Mouse (Mus musculus) midbrain, embryonic 13.5 days (tissue): ENCODE data around the gene Eif2d. TPM values are rescaled to one million over a fixed set of nuclear protein-coding genes. Genes with fewer than 3 reads are reported as not detected.
"Not testable (repeated sequence)": the region's sequence is repeated elsewhere in the genome, so short reads cannot be mapped to it uniquely, and the experiment has no call there.

Source experiments
- ATAC-seq: fragments of 200-750 bp; cut with Nextera tagmentation; 2 replicates; pipeline ENCODE4 v1.8.0; 2017; ENCODE audit warnings: mild to moderate bottlenecking, moderate TSS enrichment, moderate library complexity
- H3K27ac ChIP-seq: fragments of 300-500 bp; sonication (generic); 2 replicates; pipeline ENCODE4 v1.5.1; 2015; ENCODE audit warnings: inconsistent platforms, mild to moderate bottlenecking, moderate library complexity
- H3K27me3 ChIP-seq: fragments of 300-500 bp; sonication (generic); 2 replicates; pipeline ENCODE4 v1.6.1; 2015; ENCODE audit warnings: mild to moderate bottlenecking, inconsistent platforms
- H3K36me3 ChIP-seq: fragments of 300-500 bp; sonication (generic); 2 replicates; pipeline ENCODE4 v1.6.1; 2015; ENCODE audit warnings: mild to moderate bottlenecking, inconsistent platforms
- H3K4me1 ChIP-seq: fragments of 300-500 bp; sonication (generic); replicated peaks from 2 replicates; pipeline ENCODE4 v1.6.1; 2015; ENCODE audit warnings: inconsistent platforms
- H3K4me2 ChIP-seq: fragments of 300-500 bp; sonication (generic); replicated peaks from 2 replicates; pipeline ENCODE4 v1.6.1; 2015; ENCODE audit warnings: moderate library complexity, mild to moderate bottlenecking, inconsistent platforms
- H3K4me3 ChIP-seq: fragments of 300-500 bp; sonication (generic); replicated peaks from 2 replicates; pipeline ENCODE4 v1.5.1; 2015; ENCODE audit warnings: mild to moderate bottlenecking, inconsistent platforms
- H3K9ac ChIP-seq: fragments of 300-500 bp; sonication (generic); replicated peaks from 2 replicates; pipeline ENCODE4 v1.6.1; 2015; ENCODE audit warnings: mild to moderate bottlenecking, inconsistent platforms
- H3K9me3 ChIP-seq: fragments of 300-500 bp; sonication (generic); 2 replicates; pipeline ENCODE4 v1.6.1; 2016; ENCODE audit warnings: mild to moderate bottlenecking, inconsistent platforms
- WGBS: fragments of 180-500 bp; shearing (Covaris S2); methylation state at CpG from one replicate; pipeline ENCODE4 v1.1.7; 2015; 5-methylcytosine and 5-hydroxymethylcytosine counted together
- polyA plus RNA-seq: library from polyadenylated mRNA; unstranded; fragments of >200 nt; fragmentation: Nextera tagmentation; extraction: Ambion mirVana; gene quantifications from 2 replicates; pipeline ENCODE4 v1.2.1, GENCODE M21; 2015

Gene Eif2d
- polyA plus RNA-seq, 1 experiment from 2014 or later: 53.8 TPM

DNA sequence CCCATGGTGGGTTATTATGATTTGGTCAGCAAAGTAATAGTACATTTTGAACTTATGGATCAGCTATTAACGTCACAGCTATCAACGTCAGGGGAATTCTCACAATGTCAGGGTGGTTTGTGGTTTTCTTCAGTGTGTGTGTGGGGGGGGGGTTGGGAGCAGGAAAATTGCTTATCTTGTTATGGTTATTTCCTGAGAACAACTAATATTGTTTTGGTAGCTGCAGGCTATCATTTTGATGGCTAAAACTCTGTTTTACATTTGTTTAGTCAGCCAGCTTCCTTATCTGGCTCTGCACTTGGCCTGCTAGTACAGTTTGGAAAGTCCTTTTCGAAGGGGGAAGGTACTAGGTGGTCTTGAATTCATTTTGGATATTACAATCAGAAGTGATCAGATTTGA, 7.8 kb upstream of the Eif2d start:
- not testable (repeated sequence) for ATAC-seq, H3K4me3 ChIP-seq, H3K36me3 ChIP-seq, H3K9ac ChIP-seq, H3K4me1 ChIP-seq, H3K27me3 ChIP-seq, H3K9me3 ChIP-seq, H3K4me2 ChIP-seq, H3K27ac ChIP-seq
- 89% methylated on average over 3 of the region's 3 CpGs for WGBS

DNA sequence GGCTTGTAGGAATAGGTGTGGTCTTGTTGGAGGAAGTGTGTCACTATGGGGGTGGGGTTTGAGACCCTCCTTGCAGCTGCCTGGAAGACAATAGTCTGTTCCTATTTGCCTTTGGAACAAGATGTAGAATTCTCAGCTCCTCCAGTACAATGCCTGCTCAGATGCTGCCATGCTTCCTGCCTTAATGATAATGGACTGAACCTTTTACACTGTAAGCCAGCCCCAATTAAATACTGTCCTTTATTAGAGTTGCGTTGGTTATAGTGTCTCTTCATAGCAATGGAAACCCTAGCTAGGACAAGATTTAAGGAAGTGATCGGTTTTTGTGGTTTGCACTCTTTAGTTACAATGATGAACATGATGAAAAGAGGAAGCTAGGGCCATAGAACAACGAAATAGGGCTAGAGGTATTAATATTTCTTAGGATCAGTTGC, 6.8 kb upstream of the Eif2d start:
- H3K4me2 ChIP-seq: no peak overlapping the region
- H3K4me3 ChIP-seq: no peak overlapping the region
- no peak overlapping the region for H3K9ac ChIP-seq
- no peaks in the 10 kb centered on the region for H3K9me3 ChIP-seq
- no peaks in the 10 kb centered on the region for H3K4me1 ChIP-seq
- 87% methylated on average over 3 of the region's 3 CpGs for WGBS
- H3K36me3 ChIP-seq: no peaks in the 10 kb centered on the region
- H3K27me3 ChIP-seq: 0 out of 2 replicates have a peak, but pooled peaks cover 3% of the 10 kb centered on the region
- ATAC-seq: no peak
- no peak overlapping the region for H3K27ac ChIP-seq

DNA sequence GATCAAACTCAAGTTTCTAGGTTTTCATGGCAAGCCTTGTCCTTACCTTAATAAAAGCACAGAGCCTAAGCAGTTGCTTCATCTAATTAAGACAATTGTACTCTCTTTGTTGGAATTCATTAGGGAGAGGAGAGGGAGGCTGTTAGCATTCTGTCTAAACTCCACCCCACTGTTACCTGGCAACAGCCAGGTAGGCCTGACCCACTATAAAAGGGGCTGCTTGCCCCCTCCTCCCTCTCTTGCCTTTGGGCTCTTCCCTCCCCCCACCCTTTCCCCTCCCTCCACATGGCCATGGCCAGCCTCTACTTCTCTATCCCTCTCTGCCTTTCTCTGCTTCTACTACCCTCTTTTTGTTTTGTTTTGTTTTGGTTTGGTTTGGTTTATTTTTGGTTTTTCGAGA, 3.5 kb upstream of the Eif2d start:
- Histone ChIP-seq H3K36me3 (no peaks in the 10 kb centered on the region), H3K9ac (no peak overlapping the region), H3K4me3 (no peak overlapping the region), H3K9me3 (no peaks in the 10 kb centered on the region), H3K27ac (no peak overlapping the region), H3K27me3 (0 out of 2 replicates have a peak, but pooled peaks cover 5% of the 10 kb centered on the region), H3K4me1 (peaks cover 12% of the 10 kb centered on the region), H3K4me2 (no peak overlapping the region)
- ATAC-seq: no peak
- 75% methylated on average over 1 of the region's 1 CpGs for WGBS

DNA sequence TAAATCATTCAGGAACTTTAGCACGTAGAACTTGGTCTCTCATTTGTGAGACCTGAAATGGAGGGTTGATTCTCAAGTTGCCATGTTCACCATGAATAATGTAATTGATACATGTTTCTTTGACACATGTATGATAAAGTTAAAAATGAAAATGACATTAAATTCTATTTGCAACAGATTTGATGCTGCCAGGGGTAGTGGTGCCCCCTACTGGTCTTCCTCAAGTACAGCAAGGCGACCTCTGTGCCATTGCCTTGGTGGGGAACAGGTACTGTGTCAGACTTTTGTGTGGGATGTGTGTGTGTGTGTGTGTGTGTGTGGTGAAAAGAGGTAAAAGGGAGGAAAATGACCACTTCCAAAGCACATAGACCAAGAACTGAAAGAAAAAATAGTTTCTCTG, 2.5 kb downstream of the Eif2d start:
- Histone ChIP-seq H3K9me3 (no peaks in the 10 kb centered on the region), H3K4me1 (peaks cover 14% of the 10 kb centered on the region), H3K36me3 (peaks cover 23% of the 10 kb centered on the region), H3K27ac (no peak overlapping the region), H3K4me2 (no peak overlapping the region), H3K9ac (no peak overlapping the region), H3K27me3 (0 out of 2 replicates have a peak, but pooled peaks cover 5% of the 10 kb centered on the region), H3K4me3 (no peak overlapping the region)
- no peak for ATAC-seq
- 47% methylated on average over 2 of the region's 2 CpGs for WGBS

DNA sequence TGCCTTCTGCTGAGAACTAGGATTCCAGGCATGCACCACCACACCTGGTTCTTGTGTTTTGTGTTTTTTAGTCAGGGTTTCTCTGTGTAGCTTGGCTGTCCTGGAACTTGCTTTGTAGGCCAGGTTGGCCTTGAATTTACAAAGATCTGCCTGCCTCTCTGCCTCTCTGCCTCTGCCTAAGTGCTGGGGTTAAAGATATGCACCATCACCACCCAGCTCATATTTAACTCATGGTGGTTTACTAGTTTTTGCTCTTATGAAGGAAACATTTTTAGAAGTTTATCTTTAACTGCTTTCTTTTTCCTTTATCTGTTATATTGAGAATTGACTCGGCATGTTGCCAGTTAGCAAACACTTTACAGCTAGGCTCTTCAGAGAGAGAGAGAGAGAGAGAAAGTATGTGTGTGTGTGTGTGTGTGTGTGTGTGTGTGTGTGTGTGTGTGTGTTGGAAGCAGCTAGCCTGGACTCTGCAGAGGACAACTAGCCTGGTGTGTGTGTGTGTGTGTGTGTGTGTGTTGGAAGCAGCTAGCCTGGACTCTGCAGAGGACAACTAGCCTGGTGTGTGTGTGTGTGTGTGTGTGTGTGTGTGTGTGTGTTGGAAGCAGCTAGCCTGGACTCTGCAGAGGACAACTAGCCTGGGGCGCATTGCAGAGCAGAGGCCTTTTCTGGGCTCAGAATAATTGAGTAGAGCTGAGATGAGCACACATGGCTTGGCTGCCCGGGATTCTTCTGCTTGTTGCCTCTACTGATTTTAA, 6.8 kb downstream of the Eif2d start:
- not testable (repeated sequence) for H3K4me1 ChIP-seq, H3K9ac ChIP-seq, H3K9me3 ChIP-seq, H3K4me2 ChIP-seq, H3K27ac ChIP-seq, H3K4me3 ChIP-seq, H3K27me3 ChIP-seq
- 0 out of 2 replicates have a peak, but pooled peaks have one; percentile 43 for ATAC-seq
- 86% methylated on average over 3 of the region's 3 CpGs for WGBS
- H3K36me3 ChIP-seq: peaks cover 64% of the 10 kb centered on the region

DNA sequence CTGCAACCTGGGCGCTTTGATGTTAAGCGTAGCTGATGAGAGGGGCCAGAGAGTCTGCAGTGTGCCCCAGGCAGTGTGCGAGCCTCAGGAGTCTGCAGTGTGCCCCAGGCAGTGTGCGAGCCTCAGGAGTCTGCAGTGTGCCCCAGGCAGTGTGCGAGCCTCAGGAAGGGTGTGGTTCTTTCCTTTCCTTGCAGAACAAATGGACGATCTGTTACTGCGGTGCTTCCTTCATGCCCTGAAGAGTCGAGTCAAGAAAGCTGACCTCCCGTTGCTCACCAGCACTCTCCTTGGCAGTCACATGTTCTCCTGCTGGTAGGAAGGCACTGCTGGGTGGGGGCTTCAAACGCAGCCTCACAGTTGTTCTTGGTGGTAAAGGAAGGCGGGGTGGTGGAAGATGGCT, 8.1 kb downstream of the Eif2d start:
- Histone ChIP-seq H3K36me3 (peaks cover 77% of the 10 kb centered on the region), H3K4me3 (no peak overlapping the region), H3K9ac (no peak overlapping the region), H3K4me2 (no peak overlapping the region), H3K4me1 (no peaks in the 10 kb centered on the region), H3K27me3 (no peaks in the 10 kb centered on the region), H3K9me3 (no peaks in the 10 kb centered on the region), H3K27ac (no peak overlapping the region)
- 93% methylated on average over 11 of the region's 11 CpGs for WGBS
- ATAC-seq: no peak

DNA sequence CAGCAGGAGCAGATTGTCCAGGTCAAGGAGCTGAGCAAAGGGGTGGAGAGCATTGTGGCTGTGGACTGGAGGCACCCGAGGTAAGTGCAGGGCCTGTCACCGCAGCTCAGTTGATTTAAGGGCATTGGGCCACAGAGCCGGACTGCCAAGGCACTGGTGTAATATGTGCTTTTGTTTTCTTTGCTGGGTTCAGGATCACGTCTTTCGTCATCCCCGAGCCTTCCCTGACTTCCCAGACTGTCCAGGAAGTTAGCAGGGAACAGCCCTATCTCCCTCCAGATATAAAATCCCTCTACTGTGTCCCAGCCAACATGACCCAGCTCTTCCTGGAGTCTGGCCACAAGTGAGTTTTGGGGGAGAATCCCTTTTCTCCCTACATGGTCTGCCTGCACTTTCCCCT, 11.4 kb downstream of the Eif2d start:
- Histone ChIP-seq H3K4me1 (no peaks in the 10 kb centered on the region), H3K4me2 (no peak overlapping the region), H3K9me3 (no peaks in the 10 kb centered on the region), H3K36me3 (peaks cover 96% of the 10 kb centered on the region), H3K27me3 (no peaks in the 10 kb centered on the region), H3K4me3 (no peak overlapping the region), H3K9ac (no peak overlapping the region), H3K27ac (no peak overlapping the region)
- ATAC-seq: no peak
- WGBS: 88% methylated on average over 6 of the region's 6 CpGs

DNA sequence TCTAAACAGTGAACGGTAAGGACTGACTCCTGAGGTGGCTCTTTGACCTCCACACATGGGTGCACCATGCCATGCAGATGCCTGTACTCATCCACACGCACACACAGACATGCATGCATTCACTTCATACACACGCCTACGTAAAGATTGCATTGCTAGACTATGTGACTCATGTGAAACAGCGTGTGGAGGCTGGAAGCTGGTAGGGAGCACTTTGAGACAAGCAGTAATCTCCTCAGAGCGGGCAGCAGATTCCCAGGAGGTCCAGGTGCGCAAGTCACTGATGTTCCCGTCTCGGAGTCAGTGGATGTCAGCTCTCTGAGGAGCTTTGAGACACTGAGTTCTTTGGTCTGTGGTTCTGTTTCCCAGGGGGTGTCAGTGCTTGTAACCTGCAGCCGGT, 14.6 kb downstream of the Eif2d start:
- no peaks in the 10 kb centered on the region for H3K9me3 ChIP-seq
- H3K4me1 ChIP-seq: no peaks in the 10 kb centered on the region
- no peak for ATAC-seq
- H3K27me3 ChIP-seq: no peaks in the 10 kb centered on the region
- no peak overlapping the region for H3K4me2 ChIP-seq
- H3K9ac ChIP-seq: no peak overlapping the region
- H3K36me3 ChIP-seq: peaks cover 98% of the 10 kb centered on the region
- H3K27ac ChIP-seq: no peak overlapping the region
- no peak overlapping the region for H3K4me3 ChIP-seq
- 93% methylated on average over 10 of the region's 10 CpGs for WGBS

DNA sequence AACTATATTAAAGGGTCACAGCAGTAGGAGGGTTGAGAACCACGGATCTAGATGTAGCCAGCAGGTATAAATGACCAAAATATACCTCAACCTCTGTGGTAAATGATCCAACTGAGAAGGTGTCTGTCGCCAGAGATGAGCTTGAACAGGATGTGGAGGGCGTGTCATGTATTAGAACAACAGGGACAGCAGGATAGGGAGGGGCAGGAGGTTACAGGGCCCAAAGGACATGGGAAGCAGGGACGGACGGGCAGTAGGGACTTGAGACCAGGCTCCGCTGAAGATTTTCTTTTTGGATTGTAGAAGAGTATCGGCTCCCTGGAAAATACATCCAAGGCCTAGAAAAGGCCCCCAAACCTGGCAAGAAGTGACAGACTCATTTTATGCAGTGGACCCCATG, 20.0 kb downstream of the Eif2d start:
- 90% methylated on average over 7 of the region's 7 CpGs for WGBS
- ATAC-seq: no peak
- Histone ChIP-seq H3K27me3 (no peaks in the 10 kb centered on the region), H3K4me3 (no peak overlapping the region), H3K9me3 (no peaks in the 10 kb centered on the region), H3K27ac (no peak overlapping the region), H3K4me1 (no peaks in the 10 kb centered on the region), H3K9ac (no peak overlapping the region), H3K4me2 (no peak overlapping the region), H3K36me3 (peaks cover 98% of the 10 kb centered on the region)

DNA sequence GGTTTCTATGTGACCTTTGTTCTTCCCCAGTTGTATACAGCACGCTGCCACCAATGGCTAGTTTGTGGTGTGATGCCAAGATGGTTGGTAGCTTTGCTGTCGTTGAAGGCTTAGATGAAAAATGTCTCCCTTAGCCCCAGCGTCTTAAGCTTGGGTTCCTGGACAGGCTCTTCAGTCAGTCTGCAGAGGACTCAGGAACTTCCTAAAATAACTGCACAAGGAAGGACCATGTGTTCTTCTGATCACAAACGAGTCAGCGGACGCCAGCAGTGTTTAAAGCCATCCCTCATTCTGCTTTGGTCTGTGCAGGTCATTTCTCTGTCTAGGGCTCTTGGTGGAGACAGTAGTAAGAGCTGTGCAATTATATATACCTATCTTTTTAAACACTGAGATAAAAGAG, 20.8 kb downstream of the Eif2d start:
- Histone ChIP-seq H3K4me2 (no peak overlapping the region), H3K9ac (no peak overlapping the region), H3K27me3 (no peaks in the 10 kb centered on the region), H3K27ac (no peak overlapping the region), H3K9me3 (no peaks in the 10 kb centered on the region), H3K4me1 (no peaks in the 10 kb centered on the region), H3K36me3 (peaks cover 98% of the 10 kb centered on the region), H3K4me3 (no peak overlapping the region)
- ATAC-seq: no peak
- WGBS: 90% methylated on average over 6 of the region's 6 CpGs

DNA sequence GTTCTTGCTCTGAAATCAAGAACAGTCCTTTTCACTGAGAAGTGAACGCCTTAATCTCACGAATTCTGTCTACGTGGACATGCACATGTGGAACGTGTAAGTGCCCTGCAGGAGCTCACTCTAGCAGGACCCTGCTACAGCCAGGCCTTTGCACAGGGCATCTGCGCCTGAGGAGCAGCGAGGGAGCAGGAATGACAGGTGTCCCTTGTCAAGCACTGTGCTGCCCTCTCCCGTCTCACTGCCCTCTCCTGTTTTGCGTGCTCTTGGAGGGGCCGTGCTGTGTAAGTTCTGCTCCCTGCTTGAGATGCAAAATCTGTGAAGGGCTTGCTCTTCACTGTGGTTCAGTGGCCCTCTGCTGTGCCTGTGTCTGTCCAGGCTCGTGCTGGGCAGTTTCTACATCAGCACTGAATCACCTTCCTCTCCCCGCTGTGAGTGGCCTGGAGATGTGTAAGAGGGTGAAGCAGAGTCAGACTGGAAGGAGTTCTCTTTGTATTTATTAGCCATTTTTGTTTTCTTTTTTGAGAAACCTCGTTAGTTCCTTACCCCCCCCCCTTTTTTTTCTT, 21.4 kb downstream of the Eif2d start:
- ATAC-seq: no peak
- Histone ChIP-seq H3K4me1 (no peaks in the 10 kb centered on the region), H3K9ac (0 out of 2 replicates have a peak overlapping the region, but pooled peaks have one; percentile 23), H3K4me2 (no peak overlapping the region), H3K27ac (no peak overlapping the region), H3K9me3 (no peaks in the 10 kb centered on the region), H3K27me3 (no peaks in the 10 kb centered on the region), H3K4me3 (no peak overlapping the region), H3K36me3 (peaks cover 94% of the 10 kb centered on the region)
- 88% methylated on average over 12 of the region's 12 CpGs for WGBS

DNA sequence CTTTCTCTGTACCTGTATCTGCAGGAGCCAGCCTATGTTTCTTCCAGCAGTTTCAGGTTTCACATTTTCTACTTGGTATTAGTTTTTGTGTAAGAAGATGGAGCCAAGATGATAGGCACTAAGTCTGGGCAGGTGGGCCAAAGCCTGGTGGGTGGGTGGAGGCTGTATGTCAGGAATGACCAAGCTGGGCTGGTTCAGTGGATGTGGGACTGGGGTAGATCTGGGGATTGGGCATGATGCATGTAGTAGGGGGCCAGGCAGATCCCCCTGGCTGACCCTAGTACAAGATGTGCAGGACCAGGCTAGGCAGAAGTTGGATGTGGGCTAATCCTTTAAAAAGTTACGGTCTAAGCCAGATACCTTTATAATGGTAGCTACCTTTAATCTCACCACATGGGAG, 22.2 kb downstream of the Eif2d start:
- Histone ChIP-seq H3K27ac (no peak overlapping the region), H3K9ac (no peak overlapping the region), H3K27me3 (no peaks in the 10 kb centered on the region), H3K9me3 (no peaks in the 10 kb centered on the region), H3K4me2 (no peak overlapping the region), H3K36me3 (peaks cover 94% of the 10 kb centered on the region), H3K4me1 (no peaks in the 10 kb centered on the region), H3K4me3 (no peak overlapping the region)
- 88% methylated on average over 1 of the region's 1 CpGs for WGBS
- no peak for ATAC-seq

DNA sequence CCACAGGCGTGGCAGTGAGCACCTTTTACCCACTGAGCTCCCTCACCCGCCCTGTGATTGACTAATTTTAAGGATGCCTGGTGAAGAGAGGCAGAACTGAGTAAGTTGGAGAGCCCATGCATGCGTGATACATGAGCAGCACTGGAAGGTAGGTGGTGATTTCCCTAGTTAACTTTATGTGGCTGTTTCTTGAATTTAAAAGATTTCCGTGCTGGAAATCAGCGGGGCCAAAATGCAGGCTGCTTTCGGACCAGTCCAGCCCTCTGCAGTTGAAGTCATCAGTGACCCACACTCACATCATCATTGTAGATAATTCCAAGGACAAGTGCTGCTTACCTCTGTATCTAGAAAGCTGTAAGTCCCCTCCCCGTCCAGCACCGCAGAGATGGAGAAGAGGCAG, 22.8 kb downstream of the Eif2d start:
- no peak for ATAC-seq
- H3K36me3 ChIP-seq: peaks cover 91% of the 10 kb centered on the region
- H3K4me3 ChIP-seq: no peak overlapping the region
- H3K9ac ChIP-seq: no peak overlapping the region
- no peak overlapping the region for H3K27ac ChIP-seq
- no peaks in the 10 kb centered on the region for H3K27me3 ChIP-seq
- WGBS: 92% methylated on average over 8 of the region's 8 CpGs
- H3K4me1 ChIP-seq: no peaks in the 10 kb centered on the region
- H3K9me3 ChIP-seq: no peaks in the 10 kb centered on the region
- H3K4me2 ChIP-seq: no peak overlapping the region
